Mouse (Mus musculus) erythroid progenitor cell, adult 5-6 weeks (primary cell): Measurements from ENCODE around the gene Mrnip. TPM values are rescaled to one million over a fixed set of nuclear protein-coding genes. Genes with fewer than 3 reads are reported as not detected.

Experiments used
- ATAC-seq: replicated peaks from 2 replicates; pipeline ENCODE4 v1.8.0; 2016; ENCODE audit warnings: moderate number of reproducible peaks, mild to moderate bottlenecking, moderate TSS enrichment, inconsistent platforms; ENCODE audit not compliant: poor library complexity, low FRiP score, severe bottlenecking
- total RNA-seq, 2 experiments: library from RNA; stranded (forward) in 1 of 2; stranded (reverse) in 1 of 2; fragments of 150-400 nt in 1 of 2; fragments of 186-747, 209-891 nt in 1 of 2; gene quantifications; 2 replicates each; pipeline versions ENCODE4 v1.2.3 to v1.2.4; 2015 to 2017; ENCODE audit warnings: low replicate concordance in 2 of 2

The Mrnip gene
- total RNA-seq, 2 experiments from 2014 or later = 2.5 TPM; not detected in 1

- ATAC-seq = no peak
Measured at GRCm38 (mm10) chr11:50222559-50223276, 48.5 kb downstream of the Mrnip start.

- 0 out of 2 replicates have a peak, but pooled peaks have one; percentile 0 for ATAC-seq
Measured at GRCm38 (mm10) chr11:50223783-50224662, 49.8 kb downstream of the Mrnip start.

- peak; percentile 87 for ATAC-seq
Measured at GRCm38 (mm10) chr11:50224671-50225530, 50.7 kb downstream of the Mrnip start.

- ATAC-seq = peak; percentile 23; the same call in 1 of the 2 replicates
Measured at GRCm38 (mm10) chr11:50225611-50226378, 51.6 kb downstream of the Mrnip start.

GRCm38 (mm10) chr11:50226406-50226805 is 52.2 kb downstream of the Mrnip start:
- ATAC-seq = no peak

GRCm38 (mm10) chr11:50227226-50227625 is 53.0 kb downstream of the Mrnip start:
- no peak for ATAC-seq

- ATAC-seq = no peak
Measured at GRCm38 (mm10) chr11:50227736-50228135, 53.5 kb downstream of the Mrnip start.

- ATAC-seq = no peak
Measured at GRCm38 (mm10) chr11:50228772-50229171, 54.5 kb downstream of the Mrnip start.

GRCm38 (mm10) chr11:50229252-50229910 is 55.1 kb downstream of the Mrnip start:
- ATAC-seq = no peak

- ATAC-seq = no peak
Measured at GRCm38 (mm10) chr11:50230481-50231304, 56.4 kb downstream of the Mrnip start.

- ATAC-seq = 0 out of 2 replicates have a peak, but pooled peaks have one; percentile 36
Measured at GRCm38 (mm10) chr11:50231411-50231810, 57.2 kb downstream of the Mrnip start.

- no peak for ATAC-seq
Measured at GRCm38 (mm10) chr11:50233022-50233421, 58.8 kb downstream of the Mrnip start.

- ATAC-seq = no peak
Measured at GRCm38 (mm10) chr11:50233993-50234392, 59.7 kb downstream of the Mrnip start.

GRCm38 (mm10) chr11:50234606-50235005 is 60.4 kb downstream of the Mrnip start:
- no peak for ATAC-seq

- ATAC-seq = peak; percentile 79
Measured at GRCm38 (mm10) chr11:50236540-50236936, 62.3 kb downstream of the Mrnip start.

GRCm38 (mm10) chr11:50236937-50237835 is 62.9 kb downstream of the Mrnip start:
- ATAC-seq = peak; percentile 26

GRCm38 (mm10) chr11:50238324-50238723 is 64.1 kb downstream of the Mrnip start, which contains the start of gene Ltc4s:
Gene Ltc4s, minus strand, starts transcription at chr11:50238616.
- ATAC-seq = no peak; the same call in 1 of the 2 replicates
